Mouse (Mus musculus) liver, embryonic 11.5 days (tissue): ENCODE data around the gene Kcnma1. TPM values are rescaled to one million over a fixed set of nuclear protein-coding genes. Genes with fewer than 3 reads are reported as not detected.

Experiments used
- ATAC-seq: fragments of 200-750 bp; cut with Nextera tagmentation; replicated peaks from 2 replicates; pipeline ENCODE4 v1.8.0; 2017; ENCODE audit warnings: moderate number of reproducible peaks, mild to moderate bottlenecking, moderate TSS enrichment, moderate library complexity; ENCODE audit not compliant: low FRiP score
- DNase-seq: peaks from one replicate; pipeline ENCODE4 v3.0.0-alpha.2; 2017; ENCODE audit warnings: low spot score
- H3K27ac ChIP-seq: fragments of 300-500 bp; sonication (generic); 2 replicates; pipeline ENCODE4 v1.5.1; 2014; ENCODE audit warnings: mild to moderate bottlenecking, low read depth, low read length, control low read depth
- H3K27me3 ChIP-seq: fragments of 300-500 bp; sonication (generic); replicated peaks from 2 replicates; pipeline ENCODE4 v1.6.1; 2014; ENCODE audit warnings: low read length, mixed read lengths; ENCODE audit not compliant: control insufficient read depth, insufficient read depth
- H3K36me3 ChIP-seq: fragments of 300-500 bp; sonication (generic); 2 replicates; pipeline ENCODE4 v1.6.1; 2014; ENCODE audit warnings: mild to moderate bottlenecking, low read length, moderate library complexity, mixed read lengths; ENCODE audit not compliant: control insufficient read depth, insufficient read depth
- H3K4me1 ChIP-seq: fragments of 300-500 bp; sonication (generic); replicated peaks from 2 replicates; pipeline ENCODE4 v1.6.1; 2014; ENCODE audit warnings: low read length, mixed read lengths; ENCODE audit not compliant: control insufficient read depth, insufficient read depth
- H3K4me2 ChIP-seq: fragments of 300-500 bp; sonication (generic); 2 replicates; pipeline ENCODE4 v1.6.1; 2014; ENCODE audit warnings: mild to moderate bottlenecking, control low read depth, moderate library complexity
- H3K4me3 ChIP-seq: fragments of 300-500 bp; sonication (generic); 2 replicates; pipeline ENCODE4 v1.5.1; 2014; ENCODE audit warnings: low read depth, low read length, control low read depth
- H3K9ac ChIP-seq: fragments of 300-500 bp; sonication (generic); 2 replicates; pipeline ENCODE4 v1.6.1; 2014; ENCODE audit warnings: low read depth, low read length, control low read depth
- H3K9me3 ChIP-seq: fragments of 300-500 bp; sonication (generic); 2 replicates; pipeline ENCODE4 v1.6.1; 2016; ENCODE audit warnings: low read length, inconsistent platforms, mixed read lengths; ENCODE audit not compliant: control insufficient read depth
- WGBS: fragments of 180-500 bp; shearing (Covaris S2); extraction: QIAGEN DNeasy Blood & Tissue Kit; methylation state at CpG from one replicate; pipeline ENCODE4 v1.1.7; 2014; 5-methylcytosine and 5-hydroxymethylcytosine counted together
- polyA plus RNA-seq: library from polyadenylated mRNA; unstranded; fragments of >200 nt; fragmentation: Nextera tagmentation; extraction: Ambion mirVana; gene quantifications from 2 replicates; pipeline ENCODE4 v1.2.1, GENCODE M21; 2014

Kcnma1 gene
- polyA plus RNA-seq, 1 experiment from 2014 or later: 0.58 TPM

DNA sequence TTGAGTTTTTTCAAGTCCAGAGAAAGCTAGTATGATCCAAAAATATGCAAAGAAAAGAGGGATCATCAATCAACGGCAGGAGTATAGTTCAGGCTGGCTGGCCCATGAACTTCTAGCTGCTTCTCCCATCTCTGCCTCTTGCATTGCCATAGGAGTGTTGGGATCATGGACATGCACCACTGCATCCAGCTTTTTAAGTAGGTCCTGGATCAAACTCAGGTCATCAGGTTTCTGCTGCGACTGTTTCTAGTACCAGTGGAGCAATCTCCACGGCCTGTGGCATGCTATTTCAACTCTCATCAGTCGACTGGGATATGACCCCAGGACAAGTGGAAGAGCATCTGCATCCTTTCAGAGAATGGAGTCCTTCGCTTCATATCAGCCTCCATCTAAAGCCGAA, 655.5 kb downstream of the Kcnma1 start:
- H3K9ac ChIP-seq: no peak overlapping the region
- no peak overlapping the region for H3K4me3 ChIP-seq
- no peak overlapping the region for H3K27ac ChIP-seq
- no peak for ATAC-seq
- H3K36me3 ChIP-seq: no peaks in the 10 kb centered on the region
- DNase-seq: no peak
- H3K4me1 ChIP-seq: no peaks in the 10 kb centered on the region
- WGBS: 88% methylated on average over 6 of the region's 6 CpGs
- no peaks in the 10 kb centered on the region for H3K9me3 ChIP-seq
- no peaks in the 10 kb centered on the region for H3K27me3 ChIP-seq
- no peak overlapping the region for H3K4me2 ChIP-seq

- Histone ChIP-seq H3K27ac (no peak overlapping the region), H3K4me3 (no peak overlapping the region), H3K9me3 (no peaks in the 10 kb centered on the region), H3K4me1 (no peaks in the 10 kb centered on the region), H3K27me3 (no peaks in the 10 kb centered on the region), H3K36me3 (no peaks in the 10 kb centered on the region), H3K4me2 (no peak overlapping the region), H3K9ac (no peak overlapping the region)
- DNase-seq: no peak
- WGBS: 90% methylated on average over 8 of the region's 8 CpGs
- no peak for ATAC-seq
Measured at GRCm38 (mm10) chr14:23357529-23358278, 656.6 kb downstream of the Kcnma1 start.

DNA sequence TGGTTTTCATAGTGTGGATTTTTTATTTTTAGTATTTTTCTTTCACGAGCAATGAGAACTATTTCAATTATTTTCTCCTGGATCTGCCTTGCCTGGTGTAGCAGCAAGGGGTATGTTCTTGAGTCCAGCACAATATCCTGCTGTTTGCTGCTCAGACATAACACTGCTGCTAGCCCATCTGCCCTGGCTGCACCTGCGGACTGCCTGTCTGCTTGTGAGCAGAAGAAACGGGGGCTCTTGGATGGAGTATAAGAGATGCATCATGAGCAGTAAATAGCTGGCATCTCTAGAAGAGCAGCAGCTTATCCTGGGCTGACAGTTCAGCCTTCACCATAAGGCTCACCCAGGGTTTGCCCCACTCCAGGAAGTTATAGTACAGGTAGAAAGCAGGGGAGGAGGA, 687.5 kb downstream of the Kcnma1 start:
- no peaks in the 10 kb centered on the region for H3K4me1 ChIP-seq
- no peak overlapping the region for H3K27ac ChIP-seq
- H3K4me3 ChIP-seq: no peak overlapping the region
- 82% methylated on average over 3 of the region's 3 CpGs for WGBS
- no peak for ATAC-seq
- no peaks in the 10 kb centered on the region for H3K27me3 ChIP-seq
- H3K9ac ChIP-seq: no peak overlapping the region
- H3K36me3 ChIP-seq: no peaks in the 10 kb centered on the region
- H3K9me3 ChIP-seq: no peaks in the 10 kb centered on the region
- no peak overlapping the region for H3K4me2 ChIP-seq
- no peak for DNase-seq

GRCm38 (mm10) chr14:23305288-23305687, 709.0 kb downstream of the Kcnma1 start:
- 75% methylated on average over 5 of the region's 5 CpGs for WGBS
- H3K4me2 ChIP-seq: no peak overlapping the region
- no peaks in the 10 kb centered on the region for H3K9me3 ChIP-seq
- no peak for DNase-seq
- H3K27ac ChIP-seq: no peak overlapping the region
- H3K4me1 ChIP-seq: no peaks in the 10 kb centered on the region
- ATAC-seq: no peak
- H3K9ac ChIP-seq: no peak overlapping the region
- H3K36me3 ChIP-seq: no peaks in the 10 kb centered on the region
- H3K27me3 ChIP-seq: no peaks in the 10 kb centered on the region
- no peak overlapping the region for H3K4me3 ChIP-seq

- H3K4me3 ChIP-seq: no peak overlapping the region
- no peak overlapping the region for H3K27ac ChIP-seq
- no peaks in the 10 kb centered on the region for H3K9me3 ChIP-seq
- H3K9ac ChIP-seq: no peak overlapping the region
- WGBS: 77% methylated on average over 2 of the region's 2 CpGs
- no peak for ATAC-seq
- no peaks in the 10 kb centered on the region for H3K27me3 ChIP-seq
- H3K4me2 ChIP-seq: no peak overlapping the region
- no peaks in the 10 kb centered on the region for H3K36me3 ChIP-seq
- no peaks in the 10 kb centered on the region for H3K4me1 ChIP-seq
- no peak for DNase-seq
Measured at GRCm38 (mm10) chr14:23300443-23300842, 713.8 kb downstream of the Kcnma1 start.

DNA sequence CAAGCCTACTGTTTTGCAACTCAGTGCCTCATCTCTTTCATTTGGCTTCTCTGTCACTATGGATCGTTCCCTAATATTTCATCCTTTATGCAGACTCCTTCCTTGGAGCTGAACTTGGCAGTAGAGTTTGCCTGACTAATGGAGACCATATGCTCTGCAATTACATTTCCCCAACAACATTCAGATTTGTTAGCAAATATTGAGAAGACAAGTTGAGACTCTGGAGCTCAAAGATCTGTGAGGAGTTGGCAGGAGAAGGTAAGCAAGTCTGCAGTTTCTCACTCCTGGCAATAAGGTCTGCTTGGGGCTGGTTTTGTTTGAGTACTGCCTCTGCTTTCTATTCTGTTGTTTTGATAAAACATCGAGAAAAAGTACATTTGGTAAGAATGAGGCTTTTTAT, 723.7 kb downstream of the Kcnma1 start:
- WGBS: 79% methylated on average over 2 of the region's 2 CpGs
- H3K9me3 ChIP-seq: no peaks in the 10 kb centered on the region
- H3K4me2 ChIP-seq: no peak overlapping the region
- H3K36me3 ChIP-seq: no peaks in the 10 kb centered on the region
- H3K27me3 ChIP-seq: no peaks in the 10 kb centered on the region
- no peak for DNase-seq
- no peaks in the 10 kb centered on the region for H3K4me1 ChIP-seq
- no peak for ATAC-seq
- no peak overlapping the region for H3K27ac ChIP-seq
- H3K9ac ChIP-seq: no peak overlapping the region
- H3K4me3 ChIP-seq: no peak overlapping the region

DNA sequence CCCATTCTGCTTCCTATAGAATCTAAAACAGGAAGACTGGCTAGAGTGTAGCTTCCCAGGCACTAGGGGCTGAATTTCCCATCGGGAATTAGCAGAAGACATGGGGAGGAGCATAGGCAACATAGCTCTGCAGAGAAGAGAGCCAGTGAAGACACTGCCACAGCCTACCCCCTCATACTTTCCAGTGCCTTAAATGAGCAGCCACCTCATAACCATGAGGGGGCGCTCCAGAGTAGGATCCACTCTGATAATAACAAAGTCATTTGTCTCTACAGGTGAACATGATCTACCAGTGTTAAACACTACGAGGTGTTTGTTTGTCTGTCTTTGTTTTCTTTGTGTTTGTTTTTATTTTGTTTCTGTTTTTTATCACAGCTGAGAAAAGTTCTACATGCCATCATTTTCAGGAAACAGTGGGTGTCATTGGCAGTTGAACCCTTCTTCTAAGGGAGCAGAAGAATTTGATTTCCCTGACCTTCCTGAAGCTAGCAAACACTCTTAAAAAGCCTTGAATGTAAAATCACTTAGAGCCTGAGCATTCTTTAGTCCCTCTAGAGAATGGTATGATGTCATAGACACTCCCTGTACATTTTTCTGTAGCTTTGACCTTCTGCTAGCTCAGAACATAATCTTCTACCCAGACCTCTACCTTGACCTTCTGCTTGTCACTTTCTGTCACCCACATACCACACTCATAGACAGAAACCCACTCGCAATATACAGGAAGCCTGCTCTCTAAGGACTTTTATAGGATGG, 747.6 kb downstream of the Kcnma1 start:
- DNase-seq (no peak), ATAC-seq (no peak)
- no peak overlapping the region for H3K27ac ChIP-seq
- no peaks in the 10 kb centered on the region for H3K27me3 ChIP-seq
- no peaks in the 10 kb centered on the region for H3K4me1 ChIP-seq
- H3K36me3 ChIP-seq: no peaks in the 10 kb centered on the region
- 47% methylated on average over 4 of the region's 4 CpGs for WGBS
- no peak overlapping the region for H3K9ac ChIP-seq
- no peaks in the 10 kb centered on the region for H3K9me3 ChIP-seq
- H3K4me3 ChIP-seq: no peak overlapping the region
- H3K4me2 ChIP-seq: no peak overlapping the region

GRCm38 (mm10) chr14:23253154-23253553, 761.1 kb downstream of the Kcnma1 start:
- Histone ChIP-seq H3K27me3 (no peaks in the 10 kb centered on the region), H3K36me3 (no peaks in the 10 kb centered on the region), H3K9me3 (no peaks in the 10 kb centered on the region), H3K27ac (no peak overlapping the region), H3K9ac (no peak overlapping the region), H3K4me3 (no peak overlapping the region), H3K4me2 (no peak overlapping the region), H3K4me1 (no peaks in the 10 kb centered on the region)
- DNase-seq: no peak
- no peak for ATAC-seq
- WGBS: 79% methylated on average over 4 of the region's 4 CpGs

DNA sequence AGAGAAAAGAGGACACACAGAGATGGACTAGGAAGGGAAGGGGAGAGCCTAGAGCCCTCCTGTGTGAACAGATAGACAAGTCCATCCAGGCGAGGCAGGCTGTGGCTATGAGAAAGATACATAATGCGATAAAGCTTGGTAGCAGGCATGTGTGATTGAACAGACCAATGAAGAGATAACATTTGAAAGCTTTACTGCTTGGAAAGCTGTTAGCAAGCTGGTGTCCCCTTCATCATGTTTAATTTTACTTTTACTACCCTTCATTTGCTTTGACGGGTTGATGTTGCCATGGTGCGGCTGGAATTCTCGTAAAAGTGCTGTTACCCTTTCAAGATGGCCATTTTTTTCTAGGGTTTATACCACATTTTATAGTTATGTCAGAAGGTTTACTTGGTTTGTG, 769.8 kb downstream of the Kcnma1 start:
- ATAC-seq (no peak), DNase-seq (no peak)
- H3K4me2 ChIP-seq: no peak overlapping the region
- 68% methylated on average over 5 of the region's 5 CpGs for WGBS
- H3K4me3 ChIP-seq: no peak overlapping the region
- H3K27me3 ChIP-seq: no peaks in the 10 kb centered on the region
- H3K36me3 ChIP-seq: no peaks in the 10 kb centered on the region
- H3K9ac ChIP-seq: no peak overlapping the region
- H3K9me3 ChIP-seq: no peaks in the 10 kb centered on the region
- H3K4me1 ChIP-seq: no peaks in the 10 kb centered on the region
- no peak overlapping the region for H3K27ac ChIP-seq
